Mouse (Mus musculus) limb, embryonic 14.5 days (tissue): ENCODE measurements at regions not wholly inside any gene's neighbourhood (a gene's known extent, or its start where the extent isn't known, plus 50 kb on each side); places are given as distances from the start of the nearest gene placed in this dataset.

Experiments
- ATAC-seq: fragments of 200-750 bp; cut with Nextera tagmentation; 2 replicates; pipeline ENCODE4 v1.8.0; 2017; ENCODE audit warnings: low read depth, moderate number of reproducible peaks, moderate TSS enrichment; ENCODE audit not compliant: low FRiP score
- DNase-seq: peaks from one replicate; pipeline ENCODE4 v3.0.0-alpha.2; 2015; ENCODE audit warnings: low spot score
- H3K27ac ChIP-seq: fragments of 300-500 bp; sonication (generic); replicated peaks from 2 replicates; pipeline ENCODE4 v1.5.1; 2014; ENCODE audit warnings: low read depth, mild to moderate bottlenecking, low read length, moderate library complexity, mixed read lengths
- H3K27me3 ChIP-seq: fragments of 300-500 bp; sonication (generic); 2 replicates; pipeline ENCODE4 v1.6.1; 2014; ENCODE audit warnings: low read length, mixed read lengths; ENCODE audit not compliant: control insufficient read depth, insufficient read depth
- H3K36me3 ChIP-seq: fragments of 300-500 bp; sonication (generic); 2 replicates; pipeline ENCODE4 v1.6.1; 2014; ENCODE audit warnings: mild to moderate bottlenecking, low read length, moderate library complexity, mixed read lengths; ENCODE audit not compliant: control insufficient read depth, insufficient read depth
- H3K4me1 ChIP-seq: fragments of 300-500 bp; sonication (generic); 2 replicates; pipeline ENCODE4 v1.6.1; 2014; ENCODE audit warnings: antibody characterized with exemption, low read length, mixed read lengths; ENCODE audit not compliant: control insufficient read depth, insufficient read depth
- H3K4me2 ChIP-seq: fragments of 300-500 bp; sonication (generic); replicated peaks from 2 replicates; pipeline ENCODE4 v1.6.1; 2014; ENCODE audit warnings: low read depth, mild to moderate bottlenecking, low read length, moderate library complexity; ENCODE audit not compliant: severe bottlenecking
- H3K4me3 ChIP-seq: fragments of 300-500 bp; sonication (generic); replicated peaks from 2 replicates; pipeline ENCODE4 v1.5.1; 2014; ENCODE audit warnings: low read length
- H3K9ac ChIP-seq: fragments of 300-500 bp; sonication (generic); 2 replicates; pipeline ENCODE4 v1.6.1; 2014; ENCODE audit warnings: mild to moderate bottlenecking, low read depth, low read length, moderate library complexity; ENCODE audit not compliant: severe bottlenecking
- H3K9me3 ChIP-seq: fragments of 300-500 bp; sonication (generic); 2 replicates; pipeline ENCODE4 v1.6.1; 2016; ENCODE audit warnings: low read length; ENCODE audit not compliant: control insufficient read depth
- POLR2A ChIP-seq: fragments of 200-500 bp; IDR thresholded peaks from 2 replicates; pipeline ENCODE4 v1.8.0; 2012; ENCODE audit warnings: inconsistent platforms, mild to moderate bottlenecking, moderate library complexity, borderline replicate concordance; ENCODE audit not compliant: insufficient read depth, insufficient read length; ENCODE audit errors: extremely low read depth
- WGBS: fragments of 180-500 bp; shearing (Covaris S2); extraction: QIAGEN DNeasy Blood & Tissue Kit; methylation state at CpG from one replicate; pipeline ENCODE4 v1.1.7; 2014; 5-methylcytosine and 5-hydroxymethylcytosine counted together

- no peak for DNase-seq
- WGBS: 61% methylated on average over 1 of the region's 1 CpGs
- Histone ChIP-seq H3K27me3 (no peaks in the 10 kb centered on the region), H3K27ac (no peak overlapping the region), H3K4me1 (no peaks in the 10 kb centered on the region), H3K4me2 (no peak overlapping the region), H3K9ac (no peak overlapping the region), H3K36me3 (no peaks in the 10 kb centered on the region), H3K9me3 (no peaks in the 10 kb centered on the region), H3K4me3 (no peak overlapping the region)
- TF ChIP-seq POLR2A: no peak
- ATAC-seq: no peak
Measured at GRCm38 (mm10) chr12:68683897-68684296, 475.1 kb downstream of the Rps29 start.

DNA sequence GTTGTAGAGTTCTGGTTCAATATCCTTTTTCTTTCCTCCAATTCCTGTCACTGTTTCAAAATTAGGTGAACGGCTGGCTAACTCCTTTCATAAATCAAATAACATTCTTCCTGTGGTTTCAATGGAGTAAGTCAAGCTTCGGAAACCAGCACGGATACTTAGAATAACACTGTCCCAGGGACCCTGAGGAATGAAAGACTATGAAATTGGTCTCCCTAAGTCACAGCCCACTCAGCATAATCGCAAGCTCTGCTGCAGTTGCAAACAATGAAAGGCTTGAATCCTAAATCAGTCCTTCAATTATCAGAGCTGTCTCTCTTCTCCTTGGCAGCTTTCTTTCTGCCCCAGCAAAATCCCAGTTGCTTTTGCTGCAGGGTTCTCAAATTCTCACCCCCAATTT is 475.8 kb downstream of the Rps29 start:
- Histone ChIP-seq H3K4me3 (no peak overlapping the region), H3K4me2 (no peak overlapping the region), H3K27me3 (no peaks in the 10 kb centered on the region), H3K9me3 (no peaks in the 10 kb centered on the region), H3K9ac (no peak overlapping the region), H3K27ac (no peak overlapping the region), H3K4me1 (no peaks in the 10 kb centered on the region), H3K36me3 (no peaks in the 10 kb centered on the region)
- 38% methylated on average over 4 of the region's 4 CpGs for WGBS
- DNase-seq (no peak), ATAC-seq (no peak)
- TF ChIP-seq POLR2A: no peak

DNA sequence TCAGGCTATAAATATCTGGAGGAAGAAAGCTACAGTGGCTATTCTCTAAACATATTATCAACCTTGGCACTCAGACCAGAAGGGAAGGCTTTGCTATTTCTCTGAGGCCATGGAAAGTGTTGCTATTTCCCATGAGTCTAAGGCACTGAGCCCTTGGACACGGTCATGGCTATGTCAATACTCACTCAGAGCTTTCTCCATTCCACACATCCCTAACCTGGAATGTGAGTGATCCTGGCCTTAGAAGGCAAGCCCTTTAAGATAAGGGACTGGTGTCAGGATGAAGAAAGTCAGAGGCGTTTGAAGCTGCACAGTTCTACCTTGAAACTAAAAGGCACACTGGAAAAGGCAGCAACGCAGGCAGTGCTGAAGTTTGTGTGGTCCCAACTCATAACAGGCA is 478.3 kb downstream of the Rps29 start:
- Histone ChIP-seq H3K27me3 (no peaks in the 10 kb centered on the region), H3K4me3 (no peak overlapping the region), H3K9ac (no peak overlapping the region), H3K4me2 (no peak overlapping the region), H3K4me1 (0 out of 2 replicates have a peak, but pooled peaks cover 3% of the 10 kb centered on the region), H3K36me3 (no peaks in the 10 kb centered on the region), H3K9me3 (no peaks in the 10 kb centered on the region), H3K27ac (no peak overlapping the region)
- ATAC-seq (no peak), DNase-seq (no peak)
- TF ChIP-seq POLR2A: no peak
- 92% methylated on average over 3 of the region's 3 CpGs for WGBS

DNA sequence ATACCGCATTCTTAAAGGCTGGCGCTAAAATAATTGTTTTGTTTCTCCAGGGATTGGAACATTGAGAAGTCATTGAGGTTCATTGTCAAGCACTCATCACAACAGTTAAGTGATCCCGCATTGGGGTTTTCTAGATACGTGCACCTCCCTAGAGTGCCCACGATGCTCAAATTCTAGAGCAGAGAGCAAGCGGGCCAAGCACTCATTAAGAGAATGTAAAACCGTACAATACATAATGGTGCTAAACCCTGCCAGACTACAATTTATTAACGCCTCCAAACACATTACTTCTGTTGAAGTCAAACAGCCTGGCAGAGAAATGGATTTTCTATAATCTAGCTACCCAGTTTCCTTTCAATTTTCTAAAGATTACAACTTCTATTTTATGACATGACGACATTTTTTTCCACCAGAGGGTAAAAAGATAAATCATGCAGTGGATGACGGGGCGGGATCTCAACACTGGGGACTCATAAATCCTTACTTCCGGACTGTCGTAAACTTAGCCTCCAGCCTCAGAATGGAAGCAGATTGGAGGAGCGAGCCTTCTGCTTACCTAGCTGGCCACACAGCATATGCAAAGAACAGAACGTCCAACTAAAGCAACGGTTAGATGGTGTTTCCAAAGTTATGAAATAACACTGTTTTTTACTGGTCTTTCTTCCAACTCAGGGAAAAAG is 482.8 kb downstream of the Rps29 start:
- H3K36me3 ChIP-seq: no peaks in the 10 kb centered on the region
- H3K4me3 ChIP-seq: no peak overlapping the region
- 0 out of 2 replicates have a peak, but pooled peaks cover 3% of the 10 kb centered on the region for H3K4me1 ChIP-seq
- DNase-seq: peak; percentile 65
- no peaks in the 10 kb centered on the region for H3K27me3 ChIP-seq
- H3K27ac ChIP-seq: no peak overlapping the region
- 41% methylated on average over 16 of the region's 16 CpGs for WGBS
- H3K9me3 ChIP-seq: no peaks in the 10 kb centered on the region
- TF ChIP-seq POLR2A: no peak
- H3K4me2 ChIP-seq: peak overlapping the region; percentile 15; the same call in 1 of the 2 replicates
- 0 out of 2 replicates have a peak, but pooled peaks have one; percentile 50 for ATAC-seq
- H3K9ac ChIP-seq: no peak overlapping the region

DNA sequence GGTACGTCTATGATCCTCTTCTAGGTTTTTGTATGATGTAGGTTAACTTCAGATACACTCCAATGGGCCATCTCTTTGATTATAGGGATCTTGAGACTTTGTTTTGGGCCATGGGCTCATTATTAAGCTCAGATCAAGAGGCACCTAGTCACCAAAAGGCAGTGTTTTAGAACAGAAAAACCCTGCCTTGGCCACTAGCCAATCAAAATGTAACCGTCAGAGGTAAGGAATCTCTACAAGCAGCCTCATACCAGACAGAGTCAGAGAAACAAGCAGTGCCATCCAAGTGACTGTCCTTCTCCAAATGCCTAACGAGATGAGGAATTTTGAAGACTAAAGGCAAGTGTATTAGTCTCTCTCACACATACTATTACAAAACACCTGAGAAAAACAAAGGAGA is 487.0 kb downstream of the Rps29 start:
- H3K9ac ChIP-seq: no peak overlapping the region
- no peaks in the 10 kb centered on the region for H3K4me1 ChIP-seq
- no peaks in the 10 kb centered on the region for H3K9me3 ChIP-seq
- ATAC-seq (no peak), DNase-seq (no peak)
- H3K27me3 ChIP-seq: no peaks in the 10 kb centered on the region
- H3K36me3 ChIP-seq: no peaks in the 10 kb centered on the region
- no peak for TF ChIP-seq POLR2A
- no peak overlapping the region for H3K27ac ChIP-seq
- no peak overlapping the region for H3K4me2 ChIP-seq
- H3K4me3 ChIP-seq: no peak overlapping the region
- 74% methylated on average over 3 of the region's 3 CpGs for WGBS
